Mouse (Mus musculus): ENCODE measurements at regions not wholly inside any gene's neighbourhood (a gene's known extent, or its start where the extent isn't known, plus 50 kb on each side); places are given as distances from the start of the nearest gene placed in this dataset.

GRCm38 (mm10) chr4:54072932-54073331, 247.1 kb downstream of the Tmem38b start:
- Histone ChIP-seq H3K36me3 (ENCODE audit: insufficient read depth, low read length) (no peaks in the 10 kb centered on the region), H3K27me3 (replicated peaks; ENCODE audit: insufficient read depth, low read length) (no peaks in the 10 kb centered on the region), H3K9ac (replicated peaks; ENCODE audit: low read depth) (no peak overlapping the region), H3K4me1 (ENCODE audit: insufficient read depth, low read depth, low read length) (no peaks in the 10 kb centered on the region), H3K4me2 (replicated peaks; ENCODE audit: low read depth, low read length) (no peak overlapping the region), H3K27ac (ENCODE audit: low read length) (no peak overlapping the region), H3K4me3 (ENCODE audit: low read depth, low read length) (no peak overlapping the region), H3K9me3 (ENCODE audit: low read length) (peaks cover 3% of the 10 kb centered on the region; the same call in 1 of the 2 replicates)
- DNase-seq (ENCODE audit: low spot score): no peak
- no peak for ATAC-seq
- no peak for TF ChIP-seq EP300 (IDR thresholded peaks at IDR 0.05)
- no peak for TF ChIP-seq CTCF (IDR thresholded peaks at IDR 0.05)
- 58% methylated on average over 10 of the region's 10 CpGs for WGBS

GRCm38 (mm10) chr4:54073483-54073882, 247.6 kb downstream of the Tmem38b start:
- no peak for ATAC-seq
- 88% methylated on average over 7 of the region's 7 CpGs for WGBS
- Histone ChIP-seq H3K4me3 (ENCODE audit: low read depth, low read length) (no peak overlapping the region), H3K4me1 (ENCODE audit: insufficient read depth, low read depth, low read length) (no peaks in the 10 kb centered on the region), H3K4me2 (replicated peaks; ENCODE audit: low read depth, low read length) (no peak overlapping the region), H3K36me3 (ENCODE audit: insufficient read depth, low read length) (no peaks in the 10 kb centered on the region), H3K9me3 (ENCODE audit: low read length) (peaks cover 3% of the 10 kb centered on the region; the same call in 1 of the 2 replicates), H3K27ac (ENCODE audit: low read length) (no peak overlapping the region), H3K27me3 (replicated peaks; ENCODE audit: insufficient read depth, low read length) (no peaks in the 10 kb centered on the region), H3K9ac (replicated peaks; ENCODE audit: low read depth) (no peak overlapping the region)
- no peak for DNase-seq (ENCODE audit: low spot score)
- TF ChIP-seq EP300 (IDR thresholded peaks at IDR 0.05): no peak
- no peak for TF ChIP-seq CTCF (IDR thresholded peaks at IDR 0.05)

- WGBS: 57% methylated on average over 5 of the region's 5 CpGs
- ATAC-seq: no peak
These were observed 248.4 kb downstream of the Tmem38b start for GRCm38 (mm10) chr4:54074226-54074625.

GRCm38 (mm10) chr4:54080526-54080925, 254.7 kb downstream of the Tmem38b start:
- H3K36me3 ChIP-seq (ENCODE audit: insufficient read depth, low read length): no peaks in the 10 kb centered on the region
- H3K9ac ChIP-seq (replicated peaks; ENCODE audit: low read depth): no peak overlapping the region
- no peaks in the 10 kb centered on the region for H3K4me1 ChIP-seq (ENCODE audit: insufficient read depth, low read depth, low read length)
- DNase-seq (ENCODE audit: low spot score): no peak
- 70% methylated on average over 9 of the region's 9 CpGs for WGBS
- no peak for ATAC-seq
- no peaks in the 10 kb centered on the region for H3K9me3 ChIP-seq (ENCODE audit: low read length)
- no peak overlapping the region for H3K4me3 ChIP-seq (ENCODE audit: low read depth, low read length)
- H3K27me3 ChIP-seq (replicated peaks; ENCODE audit: insufficient read depth, low read length): no peaks in the 10 kb centered on the region
- H3K27ac ChIP-seq (ENCODE audit: low read length): no peak overlapping the region
- H3K4me2 ChIP-seq (replicated peaks; ENCODE audit: low read depth, low read length): no peak overlapping the region
- TF ChIP-seq CTCF (IDR thresholded peaks at IDR 0.05) (no peak), EP300 (IDR thresholded peaks at IDR 0.05) (no peak)

More at GRCm38 (mm10) chr4:54074226-54074625, 248.4 kb downstream of the Tmem38b start:
- H3K4me2 ChIP-seq (replicated peaks; ENCODE audit: low read depth, low read length): no peak overlapping the region
- no peaks in the 10 kb centered on the region for H3K36me3 ChIP-seq (ENCODE audit: insufficient read depth, low read length)
- no peak overlapping the region for H3K9ac ChIP-seq (replicated peaks; ENCODE audit: low read depth)
- no peaks in the 10 kb centered on the region for H3K27me3 ChIP-seq (replicated peaks; ENCODE audit: insufficient read depth, low read length)
- no peak for DNase-seq (ENCODE audit: low spot score)
- TF ChIP-seq EP300 (IDR thresholded peaks at IDR 0.05) (no peak), CTCF (IDR thresholded peaks at IDR 0.05) (no peak)
- H3K9me3 ChIP-seq (ENCODE audit: low read length): no peaks in the 10 kb centered on the region; the same call in 1 of the 2 replicates
- H3K4me3 ChIP-seq (ENCODE audit: low read depth, low read length): no peak overlapping the region
- H3K27ac ChIP-seq (ENCODE audit: low read length): no peak overlapping the region
- no peaks in the 10 kb centered on the region for H3K4me1 ChIP-seq (ENCODE audit: insufficient read depth, low read depth, low read length)

- no peak for ATAC-seq
- Histone ChIP-seq H3K27me3 (replicated peaks; ENCODE audit: insufficient read depth, low read length) (no peaks in the 10 kb centered on the region), H3K27ac (ENCODE audit: low read length) (no peak overlapping the region), H3K9me3 (ENCODE audit: low read length) (no peaks in the 10 kb centered on the region), H3K36me3 (ENCODE audit: insufficient read depth, low read length) (no peaks in the 10 kb centered on the region), H3K4me1 (ENCODE audit: insufficient read depth, low read depth, low read length) (no peaks in the 10 kb centered on the region), H3K9ac (replicated peaks; ENCODE audit: low read depth) (no peak overlapping the region), H3K4me3 (ENCODE audit: low read depth, low read length) (no peak overlapping the region), H3K4me2 (replicated peaks; ENCODE audit: low read depth, low read length) (no peak overlapping the region)
- TF ChIP-seq EP300 (IDR thresholded peaks at IDR 0.05) (no peak), CTCF (IDR thresholded peaks at IDR 0.05) (no peak)
- no peak for DNase-seq (ENCODE audit: low spot score)
- 76% methylated on average over 5 of the region's 5 CpGs for WGBS
These were observed 255.6 kb downstream of the Tmem38b start for GRCm38 (mm10) chr4:54081411-54081810.

GRCm38 (mm10) chr4:54084747-54085146, 258.9 kb downstream of the Tmem38b start:
- H3K27me3 ChIP-seq (replicated peaks; ENCODE audit: insufficient read depth, low read length): no peaks in the 10 kb centered on the region
- H3K4me3 ChIP-seq (ENCODE audit: low read depth, low read length): no peak overlapping the region
- DNase-seq (ENCODE audit: low spot score) (no peak), ATAC-seq (no peak)
- H3K9ac ChIP-seq (replicated peaks; ENCODE audit: low read depth): no peak overlapping the region
- H3K4me2 ChIP-seq (replicated peaks; ENCODE audit: low read depth, low read length): no peak overlapping the region
- 81% methylated on average over 6 of the region's 6 CpGs for WGBS
- no peak overlapping the region for H3K27ac ChIP-seq (ENCODE audit: low read length)
- no peaks in the 10 kb centered on the region for H3K36me3 ChIP-seq (ENCODE audit: insufficient read depth, low read length)
- no peaks in the 10 kb centered on the region for H3K9me3 ChIP-seq (ENCODE audit: low read length)
- H3K4me1 ChIP-seq (ENCODE audit: insufficient read depth, low read depth, low read length): no peaks in the 10 kb centered on the region
- TF ChIP-seq EP300 (IDR thresholded peaks at IDR 0.05): no peak
- no peak for TF ChIP-seq CTCF (IDR thresholded peaks at IDR 0.05)

Data from lung, postnatal 0 days (tissue).